Mouse (Mus musculus) gastrocnemius, postnatal 10 days (tissue): ENCODE data around the gene Fgfr4. TPM values are rescaled to one million over a fixed set of nuclear protein-coding genes. Genes with fewer than 3 reads are reported as not detected.

Experiments used
- DNase-seq: peaks from one replicate; pipeline ENCODE4 v3.0.0; 2021; ENCODE audit warnings: mixed read lengths
- long read RNA-seq, 2 experiments: library from polyadenylated mRNA; stranded (forward); transcript quantifications; one replicate each; pipeline ENCODE4 v2.0.0; 2021
- total RNA-seq, 2 experiments: library from RNA; stranded (reverse); gene quantifications; 2 replicates each; pipeline ENCODE4 v1.2.3; 2021

The Fgfr4 gene
- 10 to 100 TPM; 16.3 to 24.5 TPM for total RNA-seq
- long read RNA-seq, experiment 1, transcript Fgfr4-201 (18 exons, 3,324 nt): major isoform, 14 of 24 reads
- long read RNA-seq, experiment 1, partial matches to known transcripts: 3 of 24 reads
- long read RNA-seq, experiment 1, other reads (novel, unspliced or antisense): 7 of 24 reads
- long read RNA-seq, experiment 2, transcript Fgfr4-201 (18 exons, 3,324 nt): major isoform, 5 of 18 reads
- long read RNA-seq, experiment 2, partial matches to known transcripts: 5 of 18 reads
- long read RNA-seq, experiment 2, other reads (novel, unspliced or antisense): 8 of 18 reads

DNA sequence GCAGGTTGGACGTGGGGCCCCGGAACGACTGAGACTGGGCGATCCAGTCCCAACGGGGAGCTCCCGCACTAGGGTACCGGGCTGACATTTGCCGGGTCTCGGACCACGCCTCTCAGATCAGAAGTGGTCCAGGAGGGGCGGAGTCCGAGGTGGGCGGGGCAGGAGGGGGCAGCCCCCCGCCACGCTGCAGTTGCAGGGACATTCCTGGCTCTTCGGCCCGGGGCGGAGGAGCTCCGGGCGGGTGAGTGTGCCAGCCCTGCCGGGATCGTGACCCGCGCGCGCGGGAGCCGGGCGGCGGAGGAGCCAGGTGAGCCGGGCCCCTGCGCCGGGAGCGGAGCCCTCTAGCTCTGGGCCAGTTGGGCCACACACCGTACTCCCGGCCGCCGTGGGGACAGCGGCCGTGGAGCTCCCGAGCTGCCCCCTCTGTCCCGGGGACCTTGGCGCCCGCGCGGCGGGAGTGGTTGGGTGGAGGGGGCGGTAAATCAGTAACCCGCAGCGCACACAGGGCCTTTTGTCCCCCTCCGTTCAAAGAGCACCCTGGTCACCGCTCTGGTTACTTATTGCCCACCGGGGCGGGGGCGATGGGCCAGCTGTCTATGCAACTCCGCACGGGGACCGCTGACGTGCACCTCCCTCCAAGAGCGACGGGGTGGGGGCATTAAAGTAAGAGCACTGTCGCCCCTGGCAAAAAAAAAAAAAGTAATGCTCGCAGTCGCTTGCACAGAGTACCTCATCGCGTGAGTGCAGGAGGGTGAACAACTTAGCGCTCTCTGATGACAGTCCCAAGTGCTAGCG is at the start of gene Fgfr4:
Gene Fgfr4, plus strand, starts transcription at position 20 of the 795 bp plus-strand sequence.
- DNase-seq: peak; percentile 62

- DNase-seq: no peak
Observed at GRCm38 (mm10) chr13:55103351-55103750, 49.1 kb upstream of the Fgfr4 start.

- DNase-seq: peak; percentile 98
Observed at GRCm38 (mm10) chr13:55105045-55105952, 47.1 kb upstream of the Fgfr4 start, which contains the start of gene Zfp346. TSS of gene Zfp346 (plus strand) at chr13:55105311.

- no peak for DNase-seq
Observed at GRCm38 (mm10) chr13:55105953-55106691, 46.3 kb upstream of the Fgfr4 start.

DNA sequence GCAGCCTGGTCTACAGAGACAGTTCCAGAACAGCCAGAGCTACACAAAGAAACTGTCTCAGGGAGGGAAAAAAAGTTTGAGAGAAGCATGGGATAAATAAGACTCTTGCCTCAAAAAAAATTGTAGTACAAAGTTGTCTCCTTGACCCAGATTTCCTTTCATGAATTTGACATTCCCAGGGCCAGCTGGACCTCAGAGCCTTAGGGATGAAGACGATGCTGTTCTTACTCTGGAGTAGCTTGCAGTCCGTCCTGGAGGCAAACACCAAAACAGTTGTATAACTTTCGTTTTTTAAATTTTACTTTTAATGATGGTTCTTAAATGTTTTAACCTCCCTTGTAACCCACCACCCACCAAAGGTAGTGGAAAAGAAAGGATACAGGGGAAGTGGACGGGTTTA is 45.3 kb upstream of the Fgfr4 start:
- DNase-seq: no peak

GRCm38 (mm10) chr13:55107694-55108093 is 44.7 kb upstream of the Fgfr4 start:
- no peak for DNase-seq

DNA sequence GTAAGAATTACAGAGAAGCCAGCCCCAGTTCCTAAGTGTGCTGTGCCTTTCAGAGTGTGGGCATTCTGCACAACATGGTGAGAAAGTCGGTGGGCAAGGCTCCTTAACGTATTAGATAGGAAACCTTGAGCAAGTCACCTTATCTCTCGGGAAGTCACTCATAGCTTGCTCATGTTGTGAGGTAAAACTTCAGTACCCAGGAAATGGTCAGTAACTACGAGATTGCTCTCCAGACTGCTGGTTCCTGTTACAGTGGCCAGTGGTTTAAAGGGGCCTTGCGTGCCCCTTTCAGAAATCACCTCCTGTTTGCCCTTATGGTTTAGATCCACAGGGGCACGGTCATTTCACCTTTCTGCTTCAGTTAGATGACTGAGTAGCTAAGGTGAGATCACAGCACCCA is 38.1 kb upstream of the Fgfr4 start:
- DNase-seq: no peak

GRCm38 (mm10) chr13:55124903-55125302 is 27.5 kb upstream of the Fgfr4 start:
- no peak for DNase-seq

- DNase-seq: no peak
Observed at GRCm38 (mm10) chr13:55133448-55133847, 19.0 kb upstream of the Fgfr4 start, which contains the start of gene Gm17617. TSS of gene Gm17617 (minus strand) at chr13:55133548.

DNA sequence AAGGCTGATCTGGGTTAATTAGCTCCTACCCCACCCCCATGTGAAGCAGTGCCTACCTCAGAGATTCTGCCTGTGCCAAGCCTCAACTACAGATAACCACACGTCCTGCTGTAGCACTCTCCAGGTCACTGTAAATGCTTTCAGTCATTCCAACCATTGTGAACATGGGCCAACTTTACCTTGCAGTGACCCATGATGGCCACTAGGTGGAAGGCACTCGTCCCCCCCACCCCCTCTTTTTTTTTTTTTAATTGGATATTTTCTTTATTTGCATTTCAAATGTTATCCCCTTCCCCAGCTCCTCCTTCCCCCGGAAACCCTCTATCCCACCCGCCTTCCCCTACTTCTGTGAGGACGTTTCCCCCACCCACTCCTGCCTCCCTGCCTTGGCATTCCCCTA is 17.1 kb upstream of the Fgfr4 start:
- DNase-seq: no peak

DNA sequence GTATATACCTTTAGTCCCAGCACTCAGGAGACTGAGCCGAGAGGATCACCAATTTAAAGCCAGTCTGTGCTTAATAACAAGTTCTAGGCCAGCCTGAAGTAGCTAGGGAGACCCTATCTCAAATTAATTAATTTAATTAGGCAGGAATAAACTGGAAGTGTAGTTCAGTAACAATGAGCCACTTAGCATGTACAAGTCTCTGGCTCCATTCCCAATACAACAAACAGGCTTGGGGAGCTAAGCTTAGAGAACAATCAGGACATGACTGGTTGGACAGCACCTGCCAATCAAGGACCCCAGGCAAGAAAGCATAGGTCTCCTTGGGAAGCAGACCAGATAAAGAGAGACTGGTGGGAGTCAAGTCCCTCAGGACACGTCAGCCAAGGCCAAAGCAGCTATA is 12.2 kb upstream of the Fgfr4 start:
- DNase-seq: no peak

GRCm38 (mm10) chr13:55153951-55154350 is 1.5 kb downstream of the Fgfr4 start:
- DNase-seq: no peak

DNA sequence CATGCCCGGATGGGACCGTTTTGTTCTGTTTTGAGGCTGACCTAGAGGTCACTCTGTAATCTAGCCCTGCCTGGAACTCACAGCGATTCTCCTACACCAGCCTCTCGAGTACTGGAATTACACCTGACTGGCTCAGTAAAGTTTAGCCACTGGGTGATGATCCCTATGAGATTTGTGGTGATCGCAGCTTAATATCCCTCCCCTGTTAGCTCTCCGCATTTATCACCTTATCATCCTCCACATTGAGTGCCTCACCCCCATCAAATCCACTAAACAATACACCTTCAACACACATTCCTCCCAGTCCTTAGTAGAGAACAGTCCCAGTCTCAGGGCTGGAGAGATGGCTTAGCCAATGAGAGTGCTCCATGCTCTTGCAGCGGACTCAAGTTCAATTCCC is 9.9 kb downstream of the Fgfr4 start:
- no peak for DNase-seq

DNA sequence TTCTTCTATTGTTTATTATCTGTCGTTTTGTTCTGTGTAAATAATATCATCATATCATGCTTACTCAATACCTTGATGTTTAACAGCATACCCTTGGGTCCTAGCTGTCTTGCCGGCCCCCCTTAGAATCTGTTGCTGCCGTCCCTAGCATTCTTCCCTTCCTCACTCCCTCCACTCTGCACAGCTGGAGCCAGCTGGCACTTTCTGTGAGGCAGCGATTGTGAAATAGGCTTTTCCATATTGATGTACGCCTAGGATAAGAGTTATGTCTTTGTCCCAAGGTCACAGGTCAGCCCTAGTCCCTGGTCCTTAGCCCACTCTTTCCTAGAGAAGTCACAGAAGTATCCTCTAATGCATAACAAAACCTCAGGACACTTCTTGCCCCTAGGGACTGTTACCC is 11.1 kb downstream of the Fgfr4 start:
- no peak for DNase-seq

DNA sequence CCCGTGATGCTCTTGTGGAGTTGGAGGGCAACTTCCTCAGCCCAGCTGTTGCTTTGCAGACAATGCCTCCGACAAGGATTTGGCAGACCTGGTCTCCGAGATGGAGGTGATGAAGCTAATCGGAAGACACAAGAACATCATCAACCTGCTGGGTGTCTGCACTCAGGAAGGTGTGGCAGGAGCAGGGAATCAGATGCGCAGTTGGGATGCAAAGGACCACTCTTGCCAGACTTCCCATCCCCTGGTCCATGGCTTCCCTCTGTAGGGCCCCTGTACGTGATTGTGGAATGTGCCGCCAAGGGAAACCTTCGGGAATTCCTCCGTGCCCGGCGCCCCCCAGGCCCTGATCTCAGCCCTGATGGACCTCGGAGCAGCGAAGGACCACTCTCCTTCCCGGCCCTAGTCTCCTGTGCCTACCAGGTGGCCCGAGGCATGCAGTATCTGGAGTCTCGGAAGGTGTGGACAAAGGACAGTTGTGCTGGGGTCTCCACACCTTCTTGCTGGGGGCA is 13.4 kb downstream of the Fgfr4 start:
- no peak for DNase-seq

DNA sequence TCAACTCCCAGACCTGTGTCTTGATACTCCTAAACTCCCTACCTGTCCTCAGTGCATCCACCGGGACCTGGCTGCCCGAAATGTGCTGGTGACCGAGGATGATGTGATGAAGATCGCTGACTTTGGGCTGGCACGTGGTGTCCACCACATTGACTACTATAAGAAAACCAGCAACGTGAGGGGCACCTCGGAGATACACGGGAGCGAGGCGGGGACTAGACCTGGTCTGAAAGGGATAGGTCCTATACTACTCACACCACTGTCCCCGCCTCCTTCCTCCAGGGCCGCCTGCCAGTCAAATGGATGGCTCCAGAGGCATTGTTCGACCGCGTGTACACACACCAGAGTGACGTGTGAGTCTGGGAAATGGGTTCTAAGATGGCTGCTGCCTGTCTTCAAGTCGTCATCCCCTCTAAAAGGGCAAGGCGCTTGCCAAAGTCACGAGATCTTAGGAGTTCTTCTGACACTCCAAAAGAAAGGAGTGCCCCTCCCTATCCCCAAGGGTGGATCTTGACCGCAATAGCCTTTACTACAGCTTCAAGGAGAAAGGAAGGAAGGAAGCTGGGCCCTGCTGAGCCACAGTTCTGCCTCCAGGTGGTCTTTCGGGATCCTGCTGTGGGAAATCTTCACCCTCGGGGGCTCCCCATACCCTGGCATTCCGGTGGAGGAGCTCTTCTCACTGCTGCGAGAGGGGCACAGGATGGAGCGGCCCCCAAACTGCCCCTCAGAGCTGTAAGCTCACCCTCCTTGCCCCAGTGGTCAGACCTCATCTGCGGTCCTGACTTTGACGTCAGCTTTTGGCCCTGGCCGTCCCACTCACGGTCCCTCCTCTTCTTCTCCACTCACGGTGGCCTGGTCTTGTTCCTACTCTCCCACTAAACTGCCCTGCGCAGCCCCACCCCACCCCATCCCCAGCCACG is 14.6 kb downstream of the Fgfr4 start:
- DNase-seq: no peak

DNA sequence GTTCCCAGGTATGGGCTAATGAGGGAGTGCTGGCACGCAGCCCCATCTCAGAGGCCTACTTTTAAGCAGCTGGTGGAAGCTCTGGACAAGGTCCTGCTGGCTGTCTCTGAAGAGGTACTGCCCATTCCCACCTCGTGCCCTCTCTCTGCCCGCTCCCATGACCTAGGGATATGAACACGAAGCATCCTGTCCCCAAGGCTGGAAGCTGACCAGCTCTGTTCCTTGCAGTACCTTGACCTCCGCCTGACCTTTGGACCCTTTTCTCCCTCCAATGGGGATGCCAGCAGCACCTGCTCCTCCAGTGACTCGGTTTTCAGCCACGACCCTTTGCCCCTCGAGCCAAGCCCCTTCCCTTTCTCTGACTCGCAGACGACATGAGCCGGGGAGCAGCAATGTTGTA is 15.4 kb downstream of the Fgfr4 start:
- no peak for DNase-seq

DNA sequence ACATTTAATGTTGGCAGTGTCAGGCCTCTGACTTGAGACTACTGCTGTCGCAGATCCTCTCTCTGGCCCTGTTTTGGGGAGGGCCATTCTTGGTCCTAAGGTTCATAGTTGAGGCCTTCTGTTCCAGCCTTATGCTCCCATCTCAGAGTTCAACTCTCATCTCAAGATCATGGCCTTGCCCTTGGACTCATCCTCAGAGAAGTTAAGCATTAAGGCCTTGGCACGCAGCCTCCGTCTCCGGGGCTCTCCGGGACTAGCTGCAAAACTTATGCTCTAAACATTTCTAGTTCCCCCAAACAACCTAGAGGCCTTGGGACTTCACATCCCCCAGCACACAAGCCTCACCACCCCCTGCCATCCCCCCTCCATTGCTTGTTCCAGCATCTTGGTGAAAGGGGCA is 15.8 kb downstream of the Fgfr4 start:
- no peak for DNase-seq

GRCm38 (mm10) chr13:55168958-55169369 is 16.5 kb downstream of the Fgfr4 start:
- DNase-seq: peak; percentile 76
